8 mouse cellular contexts compared by ENCODE assay signal in the genomic region with DNA sequence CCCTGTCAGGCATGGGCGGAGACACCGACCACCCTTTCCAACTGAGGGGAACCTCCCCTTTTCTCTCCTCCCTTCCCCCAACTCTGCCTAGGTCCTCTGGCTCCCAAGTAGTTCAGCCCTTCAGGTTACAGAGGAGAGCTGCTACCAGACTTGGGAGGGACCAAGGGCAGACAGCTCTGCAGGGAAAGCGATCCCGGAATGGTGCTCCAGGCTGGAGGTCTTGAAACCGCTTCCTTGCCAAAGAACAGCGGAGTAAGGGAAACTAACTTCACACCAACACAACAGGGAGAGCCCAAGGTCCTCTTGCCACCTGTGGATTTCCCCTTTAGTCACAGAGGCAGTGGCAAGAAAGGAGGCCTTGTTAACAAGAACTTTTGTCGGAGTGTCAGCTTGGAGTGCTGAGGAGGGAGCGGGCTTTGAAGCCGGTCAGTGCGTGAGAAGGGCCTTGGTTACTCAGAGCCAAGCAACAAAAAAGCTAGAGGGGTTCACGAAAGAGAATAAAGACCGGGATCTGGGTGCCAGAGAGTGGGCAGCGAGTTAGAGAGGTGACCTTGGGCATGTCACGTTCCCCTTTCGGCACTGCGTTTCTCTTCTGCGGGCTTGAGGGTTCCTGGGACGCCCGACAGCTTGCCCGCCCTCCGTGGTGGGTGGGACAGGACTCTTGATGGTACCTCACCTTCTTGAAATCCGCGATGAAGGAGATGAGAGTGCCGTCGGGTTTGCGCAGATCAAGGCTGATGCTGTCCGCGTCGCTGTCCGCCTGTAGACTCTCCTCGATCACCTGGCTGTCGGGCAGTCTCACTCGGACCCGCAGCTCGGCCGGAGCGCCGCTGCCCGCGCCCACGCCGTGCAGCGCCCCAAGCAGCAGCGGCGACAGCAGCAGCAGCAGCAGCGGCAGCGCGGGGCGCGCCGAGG. TPM values are rescaled to one million over a fixed set of nuclear protein-coding genes. Genes with fewer than 3 reads are reported as not detected.
DNase-seq lines count a peak whose midpoint lies in the region; ATAC-seq and TF ChIP-seq lines count a peak whose summit lies in the region.

No protein-coding gene starts in this region.

- peak; percentile 19; the same call in 1 of the 2 replicates for ATAC-seq in heart, embryonic 12.5 days (ENCODE audit: insufficient number of reproducible peaks, low FRiP score)
- ATAC-seq in hindbrain, embryonic 11.5 days (ENCODE audit: low FRiP score) = no peak
- no peak for ATAC-seq in liver, embryonic 15.5 days (ENCODE audit: insufficient read depth)
- ATAC-seq in stomach, embryonic 15.5 days (ENCODE audit: insufficient read depth, low FRiP score, low read depth) = no peak

- peak overlapping the region; percentile 93 for H3K9ac ChIP-seq in heart, embryonic 12.5 days
- peak overlapping the region; percentile 61 for H3K9ac ChIP-seq in hindbrain, embryonic 11.5 days (ENCODE audit: low read depth, low read length)
- peak overlapping the region; percentile 87 for H3K9ac ChIP-seq in liver, embryonic 15.5 days
- H3K9ac ChIP-seq in stomach, embryonic 15.5 days = peak overlapping the region; percentile 81

- WGBS in heart, embryonic 12.5 days = 2% methylated on average over 51 of the region's 51 CpGs
- WGBS in bone marrow, adult 2 months = 5% methylated on average over 51 of the region's 51 CpGs
- 1% methylated on average over 33 of the region's 51 CpGs for WGBS in hindbrain, embryonic 11.5 days
- 1% methylated on average over 50 of the region's 51 CpGs for WGBS in liver, embryonic 15.5 days (ENCODE audit: insufficient replicate concordance)
- 1% methylated on average over 51 of the region's 51 CpGs for WGBS in stomach, embryonic 15.5 days

- no peaks in the 10 kb centered on the region for H3K36me3 ChIP-seq in heart, embryonic 12.5 days
- no peaks in the 10 kb centered on the region for H3K36me3 ChIP-seq in hindbrain, embryonic 11.5 days (ENCODE audit: control insufficient read depth, insufficient read depth, low read length)
- peaks cover 13% of the 10 kb centered on the region for H3K36me3 ChIP-seq in liver, embryonic 15.5 days (replicated peaks)
- H3K36me3 ChIP-seq in stomach, embryonic 15.5 days = no peaks in the 10 kb centered on the region

- peak overlapping the region; percentile 84 for H3K27ac ChIP-seq in heart, embryonic 12.5 days (ENCODE audit: poor library complexity, severe bottlenecking)
- peak overlapping the region; percentile 81 for H3K27ac ChIP-seq in bone marrow, adult 2 months (ENCODE audit: control insufficient read depth, insufficient read depth, low read depth, low read length, poor library complexity)
- H3K27ac ChIP-seq in hindbrain, embryonic 11.5 days (ENCODE audit: low read depth, low read length) = peak overlapping the region; percentile 62; the same call in 1 of the 2 replicates
- peak overlapping the region; percentile 93 for H3K27ac ChIP-seq in liver, embryonic 15.5 days (replicated peaks)
- H3K27ac ChIP-seq in stomach, embryonic 15.5 days = peak overlapping the region; percentile 95

- TF ChIP-seq CTCF in bone marrow, adult 2 months (IDR thresholded peaks at IDR 0.05; ENCODE audit: control insufficient read depth, insufficient read depth, low read length) = no peak

- no peaks in the 10 kb centered on the region for H3K9me3 ChIP-seq in heart, embryonic 12.5 days (replicated peaks)
- H3K9me3 ChIP-seq in hindbrain, embryonic 11.5 days (ENCODE audit: control insufficient read depth, low read length) = no peaks in the 10 kb centered on the region
- no peaks in the 10 kb centered on the region for H3K9me3 ChIP-seq in liver, embryonic 15.5 days (replicated peaks)
- H3K9me3 ChIP-seq in stomach, embryonic 15.5 days = no peaks in the 10 kb centered on the region

- no peaks in the 10 kb centered on the region for H3K27me3 ChIP-seq in heart, embryonic 12.5 days (replicated peaks)
- peaks cover 28% of the 10 kb centered on the region for H3K27me3 ChIP-seq in hindbrain, embryonic 11.5 days (ENCODE audit: control insufficient read depth, insufficient read depth, low read length)
- no peaks in the 10 kb centered on the region for H3K27me3 ChIP-seq in liver, embryonic 15.5 days
- H3K27me3 ChIP-seq in stomach, embryonic 15.5 days (replicated peaks) = no peaks in the 10 kb centered on the region

- H3K4me1 ChIP-seq in heart, embryonic 12.5 days (replicated peaks) = peaks cover 54% of the 10 kb centered on the region
- H3K4me1 ChIP-seq in bone marrow, adult 2 months (ENCODE audit: control insufficient read depth, insufficient read depth, low read length) = peaks cover 6% of the 10 kb centered on the region; the same call in 1 of the 2 replicates
- H3K4me1 ChIP-seq in hindbrain, embryonic 11.5 days (replicated peaks; ENCODE audit: control insufficient read depth, insufficient read depth, low read length) = peaks cover 2% of the 10 kb centered on the region; the same call in 1 of the 2 replicates
- H3K4me1 ChIP-seq in liver, embryonic 15.5 days (replicated peaks) = peaks cover 99% of the 10 kb centered on the region
- peaks cover 37% of the 10 kb centered on the region for H3K4me1 ChIP-seq in stomach, embryonic 15.5 days

- H3K4me2 ChIP-seq in heart, embryonic 12.5 days = peak overlapping the region; percentile 75
- peak overlapping the region; percentile 73 for H3K4me2 ChIP-seq in hindbrain, embryonic 11.5 days (replicated peaks; ENCODE audit: low read depth, low read length)
- peak overlapping the region; percentile 95 for H3K4me2 ChIP-seq in liver, embryonic 15.5 days
- H3K4me2 ChIP-seq in stomach, embryonic 15.5 days = peak overlapping the region; percentile 81

- intact Hi-C loops in heart, postnatal 36 days (cut with DNase I) = no loop called here

- DNase-seq in heart, postnatal 36 days = no peak
- peak; percentile 51 for DNase-seq in hindbrain, embryonic 11.5 days (ENCODE audit: low spot score)
- DNase-seq in urinary bladder, postnatal 10 days (ENCODE audit: low spot score) = no peak
- DNase-seq in cerebellum, postnatal 4 days (ENCODE audit: low spot score in 2 of 2) = no peak

- peak overlapping the region; percentile 95 for H3K4me3 ChIP-seq in heart, embryonic 12.5 days
- H3K4me3 ChIP-seq in bone marrow, adult 2 months (replicated peaks; ENCODE audit: control insufficient read depth, low read depth, low read length) = peak overlapping the region; percentile 68
- peak overlapping the region; percentile 70 for H3K4me3 ChIP-seq in hindbrain, embryonic 11.5 days (ENCODE audit: low read depth, low read length)
- H3K4me3 ChIP-seq in liver, embryonic 15.5 days (replicated peaks) = peak overlapping the region; percentile 84
- peak overlapping the region; percentile 85 for H3K4me3 ChIP-seq in stomach, embryonic 15.5 days (replicated peaks)

- TF ChIP-seq POLR2A in bone marrow, adult 2 months (IDR thresholded peaks at IDR 0.05; ENCODE audit: borderline replicate concordance, control insufficient read depth, low read depth, low read length) = no peak

RNA-seq across cellular contexts. Expression of a gene that starts 0.8 kb away (rescaled TPM):
- polyA plus RNA-seq in heart, embryonic 12.5 days (2016; fragmentation: Nextera tagmentation; extraction: Ambion mirVana) = 37.1 and 37.6 TPM in 2 replicates
- total RNA-seq in heart, postnatal 36 days (2021) = 1 to 10 TPM; 8.2 to 8.9 TPM
- 15.8 and 17.9 TPM in 2 replicates for polyA plus RNA-seq in bone marrow, adult 2 months (2011; ENCODE audit: insufficient read depth, insufficient read length, low replicate concordance, missing spikeins)
- polyA plus RNA-seq in hindbrain, embryonic 11.5 days (2014; fragmentation: Nextera tagmentation; extraction: Ambion mirVana) = 34.7 and 41.4 TPM in 2 replicates
- 26.8 and 30.0 TPM in 2 replicates for polyA plus RNA-seq in liver, embryonic 15.5 days (2015; fragmentation: Nextera tagmentation; extraction: Ambion mirVana)
- polyA plus RNA-seq in stomach, embryonic 15.5 days (2015; fragmentation: Nextera tagmentation; extraction: Ambion mirVana) = 60.6 and 65.7 TPM in 2 replicates

RNA-seq across cellular contexts. Expression of a gene that starts 28.7 kb away (rescaled TPM):
- not detected in 2 replicates for polyA plus RNA-seq in heart, embryonic 12.5 days (2016; fragmentation: Nextera tagmentation; extraction: Ambion mirVana)
- total RNA-seq in heart, postnatal 36 days (2021) = under 1 TPM; 0.14 to 0.27 TPM
- polyA plus RNA-seq in bone marrow, adult 2 months (2011; ENCODE audit: insufficient read depth, insufficient read length, low replicate concordance, missing spikeins) = 0.77 TPM in 1 of 2 replicates, not detected in the other
- not detected in 2 replicates for polyA plus RNA-seq in hindbrain, embryonic 11.5 days (2014; fragmentation: Nextera tagmentation; extraction: Ambion mirVana)
- polyA plus RNA-seq in liver, embryonic 15.5 days (2015; fragmentation: Nextera tagmentation; extraction: Ambion mirVana) = not detected in 2 replicates
- polyA plus RNA-seq in stomach, embryonic 15.5 days (2015; fragmentation: Nextera tagmentation; extraction: Ambion mirVana) = 0.54 and 0.68 TPM in 2 replicates
